Mouse (Mus musculus): Measurements from ENCODE around the gene Pirt. TPM values are rescaled to one million over a fixed set of nuclear protein-coding genes. Genes with fewer than 3 reads are reported as not detected.

Pirt gene
- polyA plus RNA-seq, 1 experiment from 2014 or later: 0.11 TPM

DNA sequence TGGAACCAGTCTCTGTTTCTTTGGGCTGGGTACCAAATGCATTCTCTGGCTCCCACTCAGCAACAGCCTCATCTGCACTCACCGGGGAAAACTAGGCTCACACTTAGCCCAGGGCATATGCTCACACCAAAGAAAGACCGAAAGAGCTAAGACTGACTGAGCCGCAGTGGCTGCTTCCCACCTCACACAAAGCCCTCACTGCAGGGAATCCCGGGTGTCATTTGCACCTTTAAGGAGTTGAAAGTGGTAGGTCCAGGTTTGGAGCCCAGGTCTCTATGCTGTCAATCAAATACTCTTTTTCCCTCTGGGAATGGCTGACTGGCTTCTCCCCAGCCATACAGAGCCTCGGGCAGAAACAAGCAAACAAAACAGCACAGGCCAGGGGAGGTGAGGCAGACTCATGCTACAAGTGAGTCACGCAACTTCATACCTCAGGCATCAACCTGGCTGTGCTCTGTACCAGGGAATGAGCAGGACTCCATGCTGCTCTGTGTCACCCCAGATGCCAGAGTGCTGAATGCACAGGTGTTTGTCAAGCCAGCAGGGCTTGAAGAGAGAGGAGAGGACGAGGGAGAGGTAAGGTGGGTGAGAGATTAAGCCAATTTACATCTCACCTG lies 54.8 kb downstream of the Pirt start:
- Histone ChIP-seq H3K9ac (ENCODE audit: low read length) (no peak overlapping the region), H3K27ac (ENCODE audit: low read depth, low read length) (no peak overlapping the region), H3K27me3 (replicated peaks; ENCODE audit: control insufficient read depth, insufficient read depth, low read length) (no peaks in the 10 kb centered on the region), H3K4me1 (ENCODE audit: control insufficient read depth, insufficient read depth, low read length) (no peaks in the 10 kb centered on the region), H3K36me3 (ENCODE audit: control insufficient read depth, insufficient read depth, low read length) (no peaks in the 10 kb centered on the region), H3K4me3 (ENCODE audit: low read depth, low read length) (no peak overlapping the region), H3K9me3 (replicated peaks; ENCODE audit: control insufficient read depth, low read length) (no peaks in the 10 kb centered on the region), H3K4me2 (ENCODE audit: low read length) (no peak overlapping the region)
- 24% methylated on average over 7 of the region's 7 CpGs for WGBS
- no peak for ATAC-seq
- DNase-seq (ENCODE audit: low spot score): peak; percentile 7

DNA sequence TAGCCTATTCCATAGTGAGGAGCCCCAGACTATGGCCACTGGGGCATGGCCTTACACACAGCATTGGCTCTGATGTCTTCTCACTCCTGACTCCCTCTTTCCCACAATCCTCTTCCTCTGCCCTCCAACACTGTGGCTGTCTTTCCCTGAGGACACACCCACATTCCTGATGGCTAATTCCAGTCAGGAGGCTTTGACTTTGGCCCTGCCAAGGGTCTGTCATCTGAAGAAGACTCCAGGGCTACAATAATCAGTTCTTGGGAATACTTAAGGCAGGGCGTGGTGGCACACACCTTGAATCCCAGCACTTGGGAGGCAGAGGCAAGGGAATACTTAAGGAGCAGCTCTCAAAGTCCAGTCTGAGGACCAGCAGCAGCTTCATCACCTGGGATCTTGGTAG lies 56.8 kb downstream of the Pirt start:
- 83% methylated on average over 1 of the region's 1 CpGs for WGBS

GRCm38 (mm10) chr11:66973507-66973906 lies 61.7 kb downstream of the Pirt start:
- ATAC-seq (no peak), DNase-seq (ENCODE audit: low spot score) (no peak)
- Histone ChIP-seq H3K27ac (ENCODE audit: low read depth, low read length) (no peak overlapping the region), H3K4me1 (ENCODE audit: control insufficient read depth, insufficient read depth, low read length) (no peaks in the 10 kb centered on the region), H3K4me3 (ENCODE audit: low read depth, low read length) (no peak overlapping the region), H3K9me3 (replicated peaks; ENCODE audit: control insufficient read depth, low read length) (peaks cover 4% of the 10 kb centered on the region; the same call in 1 of the 2 replicates), H3K27me3 (replicated peaks; ENCODE audit: control insufficient read depth, insufficient read depth, low read length) (no peaks in the 10 kb centered on the region), H3K36me3 (ENCODE audit: control insufficient read depth, insufficient read depth, low read length) (no peaks in the 10 kb centered on the region), H3K4me2 (ENCODE audit: low read length) (no peak overlapping the region), H3K9ac (ENCODE audit: low read length) (no peak overlapping the region)
- WGBS: 84% methylated on average over 3 of the region's 3 CpGs

More for the DNA sequence above, 56.8 kb downstream of the Pirt start:
- H3K4me2 ChIP-seq (ENCODE audit: low read length): no peak overlapping the region
- DNase-seq (ENCODE audit: low spot score) (no peak), ATAC-seq (no peak)
- H3K27me3 ChIP-seq (replicated peaks; ENCODE audit: control insufficient read depth, insufficient read depth, low read length): no peaks in the 10 kb centered on the region
- no peak overlapping the region for H3K27ac ChIP-seq (ENCODE audit: low read depth, low read length)
- no peaks in the 10 kb centered on the region for H3K9me3 ChIP-seq (replicated peaks; ENCODE audit: control insufficient read depth, low read length)
- no peaks in the 10 kb centered on the region for H3K4me1 ChIP-seq (ENCODE audit: control insufficient read depth, insufficient read depth, low read length)
- H3K36me3 ChIP-seq (ENCODE audit: control insufficient read depth, insufficient read depth, low read length): no peaks in the 10 kb centered on the region
- H3K9ac ChIP-seq (ENCODE audit: low read length): no peak overlapping the region
- no peak overlapping the region for H3K4me3 ChIP-seq (ENCODE audit: low read depth, low read length)

DNA sequence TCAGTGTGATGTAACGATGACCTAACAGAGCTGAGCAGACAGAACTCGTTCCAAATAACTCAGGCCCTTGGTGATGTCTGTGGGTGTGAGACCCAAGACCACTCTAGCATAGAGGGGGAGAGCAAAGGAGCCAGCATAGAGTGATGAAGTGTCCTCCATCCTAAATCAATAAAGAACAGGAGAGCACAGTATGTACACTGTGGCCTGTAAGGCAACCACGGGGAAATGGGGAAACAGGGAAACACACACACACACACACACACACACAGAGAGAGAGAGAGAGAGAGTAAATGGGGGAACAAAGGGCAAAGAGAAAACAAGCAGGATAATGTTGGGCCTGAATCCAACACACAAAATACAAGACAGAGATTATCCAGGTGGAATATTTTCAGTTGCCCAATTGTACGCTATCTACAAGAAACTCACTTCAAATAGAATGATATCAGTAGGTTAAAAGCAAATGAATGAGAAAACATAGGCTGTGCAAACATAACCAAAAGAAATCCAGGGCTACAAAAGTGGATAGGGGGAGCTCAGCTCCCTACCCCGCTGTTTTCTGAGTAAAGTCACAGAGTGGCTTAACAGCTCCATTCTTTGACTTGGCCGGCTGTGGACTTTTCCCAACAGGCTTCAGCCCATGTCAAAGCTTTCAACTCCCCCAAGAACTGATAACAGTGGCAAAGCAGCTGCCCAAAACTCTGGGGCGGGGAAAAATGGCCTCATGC lies 64.0 kb downstream of the Pirt start:
- Histone ChIP-seq H3K36me3 (ENCODE audit: control insufficient read depth, insufficient read depth, low read length) (no peaks in the 10 kb centered on the region), H3K4me1 (ENCODE audit: control insufficient read depth, insufficient read depth, low read length) (no peaks in the 10 kb centered on the region), H3K4me3 (ENCODE audit: low read depth, low read length) (no peak overlapping the region), H3K4me2 (ENCODE audit: low read length) (no peak overlapping the region), H3K27ac (ENCODE audit: low read depth, low read length) (no peak overlapping the region), H3K9me3 (replicated peaks; ENCODE audit: control insufficient read depth, low read length) (peaks cover 4% of the 10 kb centered on the region; the same call in 1 of the 2 replicates), H3K27me3 (replicated peaks; ENCODE audit: control insufficient read depth, insufficient read depth, low read length) (no peaks in the 10 kb centered on the region), H3K9ac (ENCODE audit: low read length) (no peak overlapping the region)
- WGBS: 87% methylated on average over 7 of the region's 7 CpGs
- no peak for ATAC-seq
- DNase-seq (ENCODE audit: low spot score): no peak

Other genes starting within 250 kb of the Pirt start
- not detected in 2 replicates for gene Tmem238l, start 44.7 kb downstream of the Pirt start, polyA plus RNA-seq (2014; fragmentation: Nextera tagmentation; extraction: Ambion mirVana)
- 0.36 and 0.62 TPM in 2 replicates for gene Tmem220, start 113.2 kb downstream of the Pirt start, polyA plus RNA-seq (2014; fragmentation: Nextera tagmentation; extraction: Ambion mirVana)
- 35.4 and 38.8 TPM in 2 replicates for gene Adprm, start 140.6 kb downstream of the Pirt start, polyA plus RNA-seq (2014; fragmentation: Nextera tagmentation; extraction: Ambion mirVana)
- 9.3 and 10.3 TPM in 2 replicates for gene Sco1, start 140.7 kb downstream of the Pirt start, polyA plus RNA-seq (2014; fragmentation: Nextera tagmentation; extraction: Ambion mirVana)
- gene Myh3, start 166.3 kb downstream of the Pirt start, polyA plus RNA-seq (2014; fragmentation: Nextera tagmentation; extraction: Ambion mirVana): 0.04 and 0.06 TPM in 2 replicates

Measured in forebrain, embryonic 14.5 days (tissue).